Mouse (Mus musculus) B cell, adult 2 months (primary cell): Measurements from ENCODE around the gene Nup210.
A peak's percentile ranks its signal among the peaks of the same experiment; 100 is the strongest.

Experiments used
- DNase-seq, 2 experiments: peaks; one replicate each; pipeline ENCODE4 v3.0.0; 2022

Gene Nup210

DNA sequence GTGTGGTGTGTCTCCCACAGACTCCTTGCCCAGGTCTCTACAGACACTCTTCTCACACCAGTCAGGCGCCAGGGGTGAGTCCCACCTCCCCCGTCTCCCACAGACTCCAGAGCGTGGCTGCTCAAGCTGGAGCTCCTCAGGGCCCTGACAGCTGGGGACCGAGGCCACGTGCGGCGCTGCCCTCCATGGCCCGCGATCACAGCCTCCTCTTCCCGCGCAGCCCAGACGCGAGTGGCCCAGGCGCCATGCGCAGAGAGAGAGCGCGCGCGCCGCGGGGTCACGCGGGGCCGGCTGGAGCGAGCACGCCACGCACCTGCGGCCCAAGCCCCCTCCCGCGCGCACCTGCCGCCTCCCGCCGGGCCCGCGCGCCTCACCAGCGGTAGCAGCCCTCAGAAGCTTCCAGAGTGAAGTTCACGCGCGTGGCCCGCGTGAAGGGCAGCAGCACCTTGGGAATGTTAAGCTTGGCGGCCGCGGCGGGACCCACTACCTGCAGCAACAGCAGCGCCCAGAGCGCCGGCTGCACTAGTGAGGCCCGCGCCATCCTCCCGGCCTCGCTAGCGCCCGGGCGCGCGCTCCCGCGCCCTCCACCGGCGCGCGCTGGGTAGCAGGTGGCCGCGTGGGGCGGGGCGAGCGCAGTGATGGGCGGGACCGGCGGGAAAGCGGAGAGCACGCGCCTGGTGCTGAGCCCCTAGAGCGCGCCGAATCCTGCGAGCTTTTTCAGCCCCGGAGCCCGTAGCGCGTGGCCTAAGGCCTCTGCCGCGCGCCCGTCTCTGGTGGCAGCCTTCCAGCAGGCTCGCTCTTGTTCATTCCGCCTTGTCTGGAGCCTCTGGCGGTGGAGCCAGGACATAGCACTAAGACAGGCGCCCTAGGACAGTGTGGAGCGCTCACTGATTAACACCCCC is at the start of gene Nup210:
Gene Nup210, minus strand, starts transcription at position 586 of the 902 bp plus-strand sequence.
- DNase-seq: peak; percentile 94 to 96

DNA sequence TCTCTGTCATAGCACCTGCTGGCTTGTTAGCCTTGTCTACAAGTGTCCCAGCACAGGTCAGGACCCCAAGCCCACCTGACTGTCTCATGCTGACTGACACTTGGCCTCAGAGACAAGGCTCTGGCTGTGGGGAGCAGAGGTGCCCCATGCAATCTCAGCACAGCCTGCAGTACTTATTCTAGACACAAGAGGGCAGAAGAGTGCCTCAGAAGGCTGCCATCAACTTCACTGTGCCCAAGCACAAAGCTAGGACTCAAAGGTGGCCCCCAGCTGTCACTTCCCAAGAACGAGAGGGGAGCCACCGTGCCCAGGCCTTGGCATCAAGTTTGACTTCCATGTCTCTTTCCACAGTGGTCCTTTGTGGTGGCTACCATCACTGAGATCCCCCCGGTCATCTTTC is 48.6 kb upstream of the Nup210 start:
- DNase-seq: peak; percentile 60 to 61

DNA sequence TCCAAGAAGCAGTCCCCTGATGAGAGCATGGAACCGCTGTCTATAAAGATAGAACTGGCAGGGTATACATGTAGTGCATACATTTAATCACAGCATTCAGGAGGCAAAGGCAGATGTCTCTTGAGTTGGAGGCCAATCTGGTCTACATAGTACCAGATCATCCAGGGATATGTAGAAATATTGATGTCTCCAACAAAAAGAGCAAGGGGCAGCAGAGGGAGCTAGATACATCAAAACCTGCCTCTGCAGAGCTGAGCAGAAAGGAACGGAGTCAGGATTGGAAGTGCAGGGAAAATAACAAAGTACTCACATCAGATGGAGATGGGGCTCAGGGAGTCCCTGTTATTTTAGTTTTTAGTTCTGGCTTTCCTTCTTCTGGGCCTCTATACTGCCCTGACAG is 48.0 kb upstream of the Nup210 start:
- DNase-seq: no peak

DNA sequence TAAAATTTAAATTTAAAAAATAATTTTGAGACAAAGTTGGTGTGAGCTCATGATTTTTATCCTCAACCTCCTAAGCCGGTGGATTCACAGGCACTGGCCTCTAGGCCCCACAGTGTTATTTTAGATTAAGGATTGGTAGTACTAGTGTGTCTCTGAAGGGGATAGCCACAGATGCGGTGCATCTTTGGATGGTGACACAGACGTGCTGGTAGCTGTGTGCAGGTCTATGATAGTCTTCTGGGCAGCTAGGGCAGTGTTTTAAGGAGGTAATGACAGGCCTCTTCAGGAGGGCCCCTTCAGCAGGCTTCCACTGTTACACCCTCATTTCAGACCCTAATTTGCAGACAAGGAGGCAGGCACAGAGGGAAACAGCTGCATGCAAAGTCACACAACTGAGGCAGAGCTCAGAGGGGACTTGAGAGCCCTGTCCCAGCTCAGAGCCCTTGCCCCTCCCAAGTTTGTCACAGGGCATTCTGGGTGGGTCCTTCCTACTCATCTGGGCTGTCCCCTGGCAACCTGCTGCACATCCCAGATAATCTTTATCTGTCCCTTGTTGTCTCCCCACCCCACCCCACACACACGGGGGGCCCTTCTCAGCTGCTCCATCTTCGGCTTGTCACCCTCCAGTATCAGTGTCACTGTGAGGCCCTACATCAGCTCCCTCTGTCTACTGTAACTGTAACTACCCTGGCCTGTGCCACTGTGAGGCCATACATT is 46.7 kb upstream of the Nup210 start:
- no peak for DNase-seq

DNA sequence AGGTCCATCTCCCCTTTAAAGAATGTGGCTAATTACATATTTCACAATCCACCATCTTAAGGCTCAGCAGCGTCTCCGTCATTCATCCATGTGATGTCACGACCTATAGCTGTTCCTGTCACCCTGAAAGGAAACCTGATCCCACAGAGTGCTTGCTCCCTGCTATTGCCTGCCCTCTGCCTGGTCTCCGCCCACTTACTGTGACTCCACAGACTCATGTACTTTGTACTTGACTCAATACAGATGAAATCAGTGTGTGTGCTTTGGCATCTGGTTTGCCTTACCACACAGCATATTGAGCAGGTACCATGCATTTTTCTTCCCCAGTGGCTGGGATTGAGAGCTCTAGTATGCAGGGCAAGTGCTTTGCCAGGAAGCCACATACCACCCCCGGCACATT is 45.7 kb upstream of the Nup210 start:
- no peak for DNase-seq

DNA sequence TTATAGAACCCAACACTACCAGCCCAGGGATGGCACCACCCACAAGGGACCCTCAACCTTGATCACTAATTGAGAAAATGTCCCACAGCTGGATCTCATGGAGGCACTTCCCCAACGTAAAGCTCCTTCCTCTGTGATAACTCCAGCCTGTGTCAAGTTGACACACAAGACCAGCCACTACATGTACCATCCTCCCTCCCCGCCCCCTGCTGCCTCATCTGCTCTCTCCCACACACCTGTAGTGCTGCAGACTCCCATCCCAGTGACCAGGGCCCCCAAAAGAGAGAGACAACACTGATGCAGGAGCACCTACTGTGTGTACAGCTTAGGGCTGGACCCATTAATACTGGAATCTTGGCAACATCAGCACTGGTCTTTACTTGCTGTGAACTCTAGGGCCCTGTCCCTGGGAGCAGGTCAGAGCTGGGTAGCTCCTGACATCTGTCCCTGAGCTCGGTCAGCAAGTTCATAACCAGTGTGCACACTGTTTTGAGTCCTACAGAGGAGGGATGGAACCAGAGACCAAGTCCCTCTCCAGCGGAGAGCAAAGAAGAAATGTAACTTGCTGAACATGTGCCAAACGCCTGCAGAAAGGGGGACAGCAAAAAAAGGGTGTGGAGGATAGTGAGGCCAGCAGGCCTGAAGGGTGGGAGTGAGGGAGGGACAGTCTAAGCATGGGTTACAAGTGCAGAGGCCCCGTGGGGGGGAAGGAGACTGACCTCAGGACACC is 45.0 kb upstream of the Nup210 start:
- DNase-seq: no peak

DNA sequence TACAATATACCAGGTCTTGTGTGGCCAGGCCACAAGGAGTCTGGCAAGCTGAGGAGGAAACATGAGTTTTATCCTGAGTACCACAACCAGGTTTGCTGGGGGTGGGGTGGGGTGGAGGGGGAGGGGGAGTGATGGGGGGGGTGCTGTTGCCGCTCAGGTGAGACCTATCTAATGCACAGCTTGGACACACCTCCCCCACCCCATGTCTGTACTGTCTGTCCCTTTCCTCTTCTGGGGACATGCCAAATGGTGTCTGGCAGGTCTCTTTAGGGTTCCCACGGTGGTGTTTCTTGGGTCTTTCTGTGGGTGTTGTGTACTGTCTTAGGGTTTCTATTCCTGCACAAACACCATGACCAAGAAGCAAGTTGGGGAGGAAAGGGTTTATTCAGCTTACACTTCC is 44.3 kb upstream of the Nup210 start:
- no peak for DNase-seq

DNA sequence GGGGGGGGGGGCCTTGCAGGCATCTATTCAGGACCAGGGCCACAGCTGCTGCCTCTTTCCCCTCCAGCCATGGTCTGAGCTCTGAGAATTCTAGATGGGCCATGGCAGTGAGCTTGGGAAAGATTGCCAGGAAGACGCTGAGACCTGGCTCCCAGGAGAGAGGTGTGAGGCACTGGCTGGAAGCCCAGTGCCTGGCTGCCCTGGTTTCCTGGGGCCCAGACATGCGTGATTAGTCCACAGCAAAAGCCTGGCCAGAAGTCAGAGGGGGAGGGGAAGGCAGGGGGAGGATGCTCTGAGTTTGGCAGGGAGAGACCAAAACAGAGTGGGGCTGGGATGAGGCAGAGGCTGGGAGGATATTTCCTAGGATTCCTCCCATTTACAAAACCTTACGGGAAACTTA is 43.8 kb upstream of the Nup210 start:
- no peak for DNase-seq

DNA sequence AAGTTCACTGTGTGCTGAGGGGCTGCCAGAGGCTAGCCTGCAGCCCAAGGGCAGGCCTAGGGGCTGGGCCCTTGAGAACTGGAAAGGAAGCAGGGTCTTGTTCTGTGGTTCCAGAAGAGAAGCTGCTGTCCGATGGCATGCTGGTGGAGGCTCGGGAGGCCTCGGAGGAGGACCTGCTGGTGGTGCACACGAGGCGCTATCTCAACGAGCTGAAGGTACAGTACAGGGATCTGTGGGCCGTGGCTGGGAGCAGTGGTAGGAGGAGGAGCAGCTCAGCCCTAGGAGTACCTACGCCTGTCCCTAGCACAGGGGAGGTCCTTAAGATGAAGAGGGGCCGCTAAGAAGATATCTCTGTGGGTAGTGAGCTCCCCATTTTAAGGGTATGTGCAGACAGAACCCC is 42.4 kb upstream of the Nup210 start:
- DNase-seq: no peak

DNA sequence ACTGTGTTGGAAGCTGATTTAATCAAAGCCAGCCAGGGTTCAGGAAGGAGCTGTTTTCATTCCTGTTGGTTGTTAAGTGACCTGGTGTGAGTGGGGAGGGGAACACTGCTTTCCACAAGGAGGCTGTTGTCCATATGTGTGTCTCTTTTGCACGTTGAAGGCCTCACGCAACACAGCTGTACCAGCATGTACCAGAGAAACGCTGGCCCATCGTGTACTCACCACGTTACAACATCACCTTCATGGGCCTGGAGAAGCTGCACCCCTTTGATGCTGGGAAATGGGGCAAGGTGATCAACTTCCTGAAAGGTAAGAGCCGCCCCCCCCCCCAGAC is 40.6 kb upstream of the Nup210 start:
- DNase-seq: no peak

DNA sequence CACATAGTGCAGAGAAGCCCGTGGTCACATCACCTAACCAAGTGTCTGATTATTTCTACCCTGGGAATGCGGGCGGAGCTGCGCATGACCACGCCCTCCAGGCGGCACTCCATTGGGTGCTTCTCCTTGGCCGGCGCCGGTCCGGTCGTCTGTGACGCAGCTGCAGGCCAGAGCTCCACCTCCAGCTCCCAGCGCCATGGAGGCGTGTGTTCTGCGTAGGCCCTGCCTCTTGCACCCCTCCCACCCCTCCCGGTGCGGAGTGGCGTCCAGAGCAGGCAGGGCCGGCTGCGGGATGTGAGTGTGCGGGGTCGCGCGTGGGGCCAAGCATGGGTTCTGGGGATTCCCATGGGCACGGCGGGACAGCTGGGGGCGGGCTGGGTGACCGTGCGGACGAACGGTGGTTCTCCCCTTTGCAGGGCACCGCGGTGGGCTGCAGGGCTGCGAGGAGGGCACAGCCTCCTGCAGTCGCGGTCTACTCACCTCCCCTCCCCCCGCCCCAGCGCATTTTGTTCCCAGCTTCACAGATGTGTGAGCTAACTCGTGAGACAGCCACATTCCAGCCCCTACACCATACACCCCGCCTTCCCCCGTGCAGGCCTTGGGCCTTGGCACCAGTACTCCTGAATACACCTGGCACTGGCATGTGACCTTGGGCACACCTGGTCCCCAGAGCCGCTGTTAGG is 40.1 kb upstream of the Nup210 start, which contains the start of gene Hdac11:
Gene Hdac11, plus strand, starts transcription at position 112 of the 683 bp plus-strand sequence.
- peak; percentile 67 to 68 for DNase-seq

DNA sequence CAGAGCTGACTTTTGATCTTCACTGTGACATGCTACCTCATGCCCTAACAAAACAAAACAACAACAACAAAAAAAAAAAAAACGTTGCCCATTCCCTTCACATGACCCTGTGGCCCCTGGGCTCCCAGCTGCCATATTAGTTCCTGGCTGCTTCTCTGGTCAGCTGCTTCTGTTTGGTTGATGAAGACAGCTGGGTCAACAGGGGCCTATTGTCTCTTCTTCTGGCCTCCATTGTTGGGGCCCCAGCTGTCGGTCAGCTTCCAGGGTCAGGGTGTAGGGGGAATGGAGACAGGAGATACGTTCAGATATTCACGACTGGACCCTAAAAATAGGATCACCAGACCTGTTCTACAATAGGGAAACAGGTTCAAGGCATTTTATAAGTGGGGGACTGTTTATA is 39.4 kb upstream of the Nup210 start:
- no peak for DNase-seq

DNA sequence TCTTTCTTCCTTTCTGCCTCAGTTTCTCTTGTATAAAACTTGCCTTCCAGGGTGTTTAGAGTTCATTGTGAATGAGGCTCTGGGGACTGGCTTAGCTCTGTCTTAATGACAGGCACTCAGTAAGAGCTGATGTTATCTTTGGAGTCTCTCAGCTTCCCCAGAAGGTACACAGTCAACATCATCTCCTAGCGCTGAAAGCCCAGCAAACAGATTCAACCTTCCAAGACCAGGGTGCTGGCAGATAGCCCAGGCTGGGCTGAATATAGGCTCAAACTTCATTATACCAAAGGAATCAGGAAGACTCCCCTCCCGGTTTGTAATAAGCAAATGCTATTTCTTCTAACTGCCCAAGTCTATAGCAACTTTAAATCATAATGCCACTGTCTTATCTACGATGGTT is 38.7 kb upstream of the Nup210 start:
- no peak for DNase-seq

DNA sequence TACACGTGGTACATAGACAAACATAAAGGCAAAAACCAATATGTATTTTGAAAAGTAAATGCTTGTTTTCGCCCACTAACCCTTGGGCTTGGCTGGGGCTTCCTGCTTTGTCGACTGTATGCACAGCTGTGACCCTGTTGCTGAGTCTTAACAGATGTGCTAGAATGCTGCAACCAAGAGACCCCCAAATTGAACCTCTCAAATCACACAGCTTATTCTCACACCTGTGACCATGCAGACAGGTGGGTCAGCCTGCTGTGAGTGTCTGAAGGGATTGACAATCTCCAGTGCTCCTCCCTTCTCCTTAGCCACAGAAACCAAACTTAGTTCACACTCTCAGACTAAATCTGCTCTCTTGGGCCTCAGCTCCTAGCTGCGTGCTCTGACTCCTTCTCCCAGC is 38.1 kb upstream of the Nup210 start:
- no peak for DNase-seq

DNA sequence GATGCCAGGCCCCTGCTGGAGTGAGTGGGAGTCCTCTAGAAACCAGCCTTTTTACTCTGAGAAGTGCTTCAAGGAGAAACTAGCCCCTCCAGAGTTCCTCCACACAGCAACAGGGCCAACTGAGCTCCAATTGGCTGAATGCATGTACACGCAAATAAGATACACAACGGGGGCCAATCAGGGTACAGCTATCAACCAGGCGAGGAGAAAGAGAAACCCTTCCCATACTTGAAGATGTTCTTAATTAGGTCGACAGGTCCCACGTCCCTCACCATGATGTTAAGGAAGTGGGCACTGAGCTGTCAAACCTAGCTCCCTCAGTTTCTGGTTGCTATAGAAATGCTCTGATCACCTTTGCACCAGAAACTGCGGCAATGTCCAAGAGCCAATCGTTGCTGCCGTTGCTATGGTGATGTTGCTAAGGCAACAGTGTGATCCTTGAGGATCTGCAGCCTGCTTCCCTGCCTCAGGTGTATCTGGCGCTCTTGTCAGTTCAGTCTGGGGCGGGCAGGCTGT is 37.0 kb upstream of the Nup210 start:
- peak; percentile 32 to 34 for DNase-seq

DNA sequence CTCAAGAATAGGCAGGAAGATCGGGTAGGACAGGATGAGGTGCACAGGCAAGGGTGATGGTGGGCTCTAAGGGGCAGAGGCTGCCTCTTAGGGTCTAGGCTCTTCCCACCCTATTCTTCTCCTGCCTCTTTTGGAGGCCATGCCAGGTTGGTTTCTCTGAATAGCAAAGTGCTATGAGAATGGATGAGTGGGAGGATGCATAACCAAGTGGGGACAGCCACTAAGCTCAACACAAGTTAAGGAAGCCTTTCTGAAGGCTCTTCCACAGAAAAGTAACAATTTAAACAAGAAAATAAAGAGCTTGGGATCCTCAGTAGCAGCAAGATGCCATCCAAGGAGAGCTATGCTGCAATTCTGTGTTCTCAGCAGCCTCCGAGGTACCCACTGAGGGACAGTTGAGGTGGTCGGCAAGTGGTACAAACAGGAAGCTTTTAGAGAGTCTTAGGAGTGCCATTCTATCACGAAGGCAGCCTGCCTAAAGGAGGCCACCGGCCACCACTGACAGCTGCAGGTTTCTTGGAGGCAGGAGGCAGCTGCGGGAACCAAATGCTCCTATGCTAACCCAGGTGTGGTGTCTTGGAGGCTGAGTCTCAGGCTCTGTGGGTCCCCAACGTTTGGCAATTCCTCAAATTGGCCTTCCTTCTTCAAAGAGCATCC is 36.4 kb upstream of the Nup210 start:
- DNase-seq: no peak

DNA sequence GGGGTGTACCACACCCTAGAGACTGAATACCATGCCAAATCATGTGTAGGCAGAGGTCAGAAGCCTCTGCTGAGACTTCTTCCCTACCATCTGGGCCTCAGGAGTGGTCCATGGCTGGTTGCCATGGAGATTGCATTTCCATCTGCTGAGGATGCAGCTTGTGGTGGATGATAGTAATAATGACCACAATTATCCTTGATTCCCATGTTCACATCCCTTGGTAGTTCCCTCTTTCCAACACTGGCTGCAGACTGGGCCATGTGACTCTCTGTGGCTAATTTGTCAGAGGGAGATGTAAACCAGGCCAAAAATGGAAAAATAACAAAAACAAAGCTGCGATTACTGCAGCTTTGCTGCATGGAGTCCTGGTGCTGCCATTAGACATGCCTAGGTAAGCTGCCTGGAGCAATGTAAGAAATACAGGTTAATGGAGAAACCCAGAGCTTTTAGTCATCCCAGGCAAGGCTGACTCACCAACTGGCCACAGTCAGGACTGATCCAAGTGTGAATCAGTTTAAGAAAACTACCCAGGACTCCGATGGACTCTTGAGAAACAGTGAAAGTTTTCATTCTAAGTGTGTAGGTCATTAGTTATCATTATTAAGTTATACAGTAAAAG is 30.6 kb upstream of the Nup210 start:
- no peak for DNase-seq

DNA sequence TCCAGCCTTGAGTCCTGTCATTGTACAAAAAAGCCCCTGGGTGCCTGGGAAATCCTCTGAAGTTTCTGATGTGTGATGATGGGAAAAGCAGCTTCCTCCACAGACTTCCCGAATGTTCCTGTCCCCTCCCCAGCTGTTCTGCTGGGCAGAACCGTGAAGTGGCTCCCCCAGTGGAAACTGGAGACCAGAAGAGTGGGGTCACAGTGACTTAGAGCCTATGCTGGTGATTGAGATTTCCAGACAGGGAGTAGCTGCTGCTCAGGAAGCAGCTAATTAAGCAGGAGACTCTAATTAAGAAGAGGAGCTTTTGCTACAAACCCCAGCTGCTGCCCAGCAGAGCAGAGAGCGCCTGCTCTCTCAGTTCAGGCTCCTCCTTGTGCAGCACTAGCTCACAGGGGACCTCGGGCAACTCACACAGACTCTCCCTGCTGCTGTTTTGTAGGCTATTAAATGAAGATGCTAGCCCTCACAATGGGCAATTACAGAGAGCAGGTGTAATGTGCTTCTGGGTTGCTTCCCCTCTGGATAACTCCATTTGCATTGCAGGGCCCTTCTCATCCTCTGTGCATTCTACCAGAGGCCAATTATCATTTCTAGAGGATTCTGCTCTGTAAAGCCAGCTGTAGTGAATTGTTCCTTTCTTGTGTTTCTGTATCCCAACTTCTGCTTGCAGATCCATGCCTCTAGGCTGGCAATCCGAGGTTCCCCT is 30.0 kb upstream of the Nup210 start:
- DNase-seq: no peak

DNA sequence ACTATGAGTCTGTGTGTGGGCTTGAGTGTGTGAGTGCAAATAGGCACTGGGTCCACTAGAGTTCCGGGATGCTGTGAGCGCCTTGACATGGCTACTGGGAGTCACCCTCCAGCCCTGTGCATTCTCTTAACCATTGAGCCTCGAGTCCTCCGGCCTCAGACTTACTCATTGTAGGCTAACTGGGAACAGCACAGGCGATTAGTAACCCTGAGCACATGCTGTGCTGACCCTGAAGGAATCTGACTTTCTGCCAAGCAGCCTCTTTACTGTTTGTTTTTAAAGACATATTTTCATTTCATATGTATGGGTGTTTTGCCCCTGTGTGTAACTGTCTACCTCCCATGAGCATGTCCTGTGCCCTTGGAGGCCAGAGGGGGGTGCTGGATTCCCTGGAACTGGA is 28.9 kb upstream of the Nup210 start:
- no peak for DNase-seq

DNA sequence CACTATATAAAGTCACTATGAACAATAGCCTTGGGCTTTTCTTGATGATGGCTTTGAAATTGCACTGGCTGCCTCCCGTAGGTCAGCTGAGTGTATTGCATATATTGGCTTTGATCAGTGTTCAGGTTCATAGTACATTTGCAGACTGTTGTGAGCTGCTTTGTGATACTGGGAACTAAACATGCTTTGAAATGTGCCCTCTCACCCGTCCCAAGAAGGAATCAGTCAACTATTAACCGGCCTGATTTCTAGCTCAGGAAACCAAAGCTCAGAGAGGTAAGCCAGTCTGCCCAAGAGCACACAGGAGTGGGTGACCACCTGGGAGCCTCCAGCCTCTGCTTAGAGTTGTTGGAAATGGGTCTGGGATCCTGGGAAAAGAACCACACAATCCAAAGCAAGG is 28.4 kb upstream of the Nup210 start:
- no peak for DNase-seq

DNA sequence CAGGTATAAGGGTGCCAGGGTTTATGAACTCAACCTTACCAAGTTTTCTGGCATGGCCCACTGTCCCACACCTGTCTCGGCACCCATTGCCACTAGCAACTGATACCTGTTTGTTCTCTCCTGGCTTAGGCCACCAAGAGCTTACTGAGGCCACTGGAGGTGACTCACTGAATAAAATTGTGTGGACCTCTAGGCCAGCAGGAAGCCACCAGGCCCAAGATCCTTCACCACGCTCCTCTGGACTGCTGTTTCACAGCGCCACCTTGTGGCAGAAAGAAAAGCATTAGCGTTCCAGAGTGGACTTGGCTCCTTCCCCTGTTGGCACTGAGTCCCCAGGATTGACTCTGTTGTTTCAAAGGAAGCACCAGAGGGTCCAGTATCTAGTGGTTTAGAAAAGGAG is 23.2 kb upstream of the Nup210 start:
- peak; percentile 76 to 81 for DNase-seq
